Mouse (Mus musculus) stomach, embryonic 16.5 days (tissue): ENCODE measurements around the gene Unc93a2. TPM values are rescaled to one million over a fixed set of nuclear protein-coding genes. Genes with fewer than 3 reads are reported as not detected.
"Not testable (repeated sequence)": the region's sequence is repeated elsewhere in the genome, so short reads cannot be mapped to it uniquely, and the experiment has no call there.

Source experiments
- ATAC-seq: fragments of 200-750 bp; cut with Nextera tagmentation; 2 replicates; pipeline ENCODE4 v1.8.0; 2017; ENCODE audit warnings: moderate number of reproducible peaks, moderate TSS enrichment; ENCODE audit not compliant: insufficient read depth, low FRiP score
- H3K27ac ChIP-seq: fragments of 300-500 bp; sonication (generic); 2 replicates; pipeline ENCODE4 v1.5.1; 2014; ENCODE audit warnings: low read length
- H3K27me3 ChIP-seq: fragments of 300-500 bp; sonication (generic); 2 replicates; pipeline ENCODE4 v1.6.1; 2014; ENCODE audit warnings: low read length, control low read depth, mixed read lengths; ENCODE audit not compliant: control insufficient read depth, insufficient read depth
- H3K36me3 ChIP-seq: fragments of 300-500 bp; sonication (generic); 2 replicates; pipeline ENCODE4 v1.6.1; 2014; ENCODE audit warnings: low read length; ENCODE audit not compliant: control insufficient read depth, insufficient read depth
- H3K4me1 ChIP-seq: fragments of 300-500 bp; sonication (generic); 2 replicates; pipeline ENCODE4 v1.6.1; 2014; ENCODE audit warnings: low read length, control low read depth, mixed read lengths; ENCODE audit not compliant: control insufficient read depth, insufficient read depth
- H3K4me2 ChIP-seq: fragments of 300-500 bp; sonication (generic); 2 replicates; pipeline ENCODE4 v1.6.1; 2014; ENCODE audit warnings: low read depth, low read length, mixed read lengths
- H3K4me3 ChIP-seq: fragments of 300-500 bp; sonication (generic); replicated peaks from 2 replicates; pipeline ENCODE4 v1.5.1; 2014; ENCODE audit warnings: mild to moderate bottlenecking, low read length
- H3K9ac ChIP-seq: fragments of 300-500 bp; sonication (generic); 2 replicates; pipeline ENCODE4 v1.6.1; 2014; ENCODE audit warnings: low read length
- H3K9me3 ChIP-seq: fragments of 300-500 bp; sonication (generic); replicated peaks from 2 replicates; pipeline ENCODE4 v1.6.1; 2016; ENCODE audit warnings: low read length, control low read depth; ENCODE audit not compliant: control insufficient read depth
- WGBS: fragments of 180-500 bp; shearing (Covaris S2); extraction: QIAGEN DNeasy Blood & Tissue Kit; methylation state at CpG from one replicate; pipeline ENCODE4 v1.1.7; 2014; 5-methylcytosine and 5-hydroxymethylcytosine counted together
- polyA plus RNA-seq: library from polyadenylated mRNA; unstranded; fragments of >200 nt; fragmentation: Nextera tagmentation; extraction: Ambion mirVana; gene quantifications from 2 replicates; pipeline ENCODE4 v1.2.1, GENCODE M21; 2015

Gene Unc93a2
- polyA plus RNA-seq, 1 experiment from 2014 or later: not detected

GRCm38 (mm10) chr17:7377907-7378306 lies 7.4 kb downstream of the Unc93a2 start:
- H3K4me2 ChIP-seq, H3K4me1 ChIP-seq, H3K27ac ChIP-seq, H3K4me3 ChIP-seq, H3K27me3 ChIP-seq, H3K9ac ChIP-seq, H3K9me3 ChIP-seq, H3K36me3 ChIP-seq, ATAC-seq: not testable (repeated sequence)
- 29% methylated on average over 2 of the region's 3 CpGs for WGBS

GRCm38 (mm10) chr17:7376951-7377700 lies 8.1 kb downstream of the Unc93a2 start:
- not testable (repeated sequence) for H3K9me3 ChIP-seq, H3K4me1 ChIP-seq, H3K27ac ChIP-seq, H3K9ac ChIP-seq, H3K36me3 ChIP-seq, H3K4me2 ChIP-seq, H3K4me3 ChIP-seq, H3K27me3 ChIP-seq
- WGBS: 100% methylated on average over 1 of the region's 3 CpGs
- ATAC-seq: peak; percentile 49

- ATAC-seq, H3K36me3 ChIP-seq, H3K27ac ChIP-seq, H3K4me2 ChIP-seq, H3K27me3 ChIP-seq, H3K9ac ChIP-seq, H3K4me3 ChIP-seq, H3K4me1 ChIP-seq, H3K9me3 ChIP-seq: not testable (repeated sequence)
- WGBS: 92% methylated on average over 3 of the region's 5 CpGs
Measured at GRCm38 (mm10) chr17:7371879-7372278, 13.4 kb downstream of the Unc93a2 start, which contains the start of gene Gm49630. Gene Gm49630 (minus strand): TSS chr17:7371979.

DNA sequence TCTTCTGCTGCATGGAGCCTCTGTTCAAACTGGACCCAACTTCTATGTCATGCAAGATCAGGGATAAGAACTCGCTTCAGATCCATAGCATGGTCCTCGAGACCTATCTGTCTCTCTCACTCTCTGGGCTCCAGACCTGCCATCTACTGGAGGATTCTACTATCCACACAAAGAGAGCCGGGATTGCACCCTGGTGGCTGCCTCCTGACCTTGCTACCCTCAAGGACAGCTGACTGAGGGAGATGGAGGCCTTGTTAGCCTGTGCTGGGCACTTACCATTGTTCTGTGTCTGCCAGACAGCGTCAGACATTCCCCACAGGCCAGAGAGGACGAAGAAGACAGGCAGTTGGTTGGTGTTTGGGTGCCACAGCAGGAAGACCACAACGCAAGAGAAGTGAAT lies 15.9 kb downstream of the Unc93a2 start:
- not testable (repeated sequence) for H3K27me3 ChIP-seq, H3K4me2 ChIP-seq
- WGBS: 66% methylated on average over 4 of the region's 6 CpGs

DNA sequence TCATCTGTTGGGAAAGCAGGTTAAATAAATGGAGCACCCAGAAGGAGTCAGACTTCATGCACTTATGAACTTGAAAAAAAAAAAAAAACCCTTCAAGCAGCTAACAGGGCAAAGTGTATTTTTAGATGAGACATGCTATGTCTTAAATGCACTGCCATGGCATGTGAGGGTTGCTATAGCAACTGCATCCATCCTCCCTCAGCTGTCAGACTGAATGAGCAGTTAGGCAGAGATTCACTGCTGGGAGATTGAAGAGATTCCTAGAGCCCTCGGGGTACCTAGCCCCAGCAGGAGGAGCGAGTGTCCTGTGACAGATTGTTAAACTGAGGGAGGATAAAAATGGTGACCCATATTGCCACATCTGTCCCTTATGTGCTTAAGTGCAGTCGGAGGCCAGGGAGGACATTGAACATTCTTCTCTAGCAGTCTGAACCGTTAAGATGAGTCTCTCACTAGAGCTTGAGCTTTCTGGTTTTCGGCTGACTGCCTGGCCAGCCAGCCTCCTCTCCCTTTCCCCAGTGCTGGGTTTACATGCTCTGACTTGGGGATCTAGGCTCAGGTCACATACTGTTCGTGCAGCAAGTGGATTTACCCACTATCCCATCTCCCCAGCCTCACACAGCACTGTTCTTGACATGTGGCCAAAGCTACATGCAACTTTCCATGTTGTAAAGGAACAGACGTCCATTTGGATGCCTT lies 18.4 kb downstream of the Unc93a2 start:
- H3K9me3 ChIP-seq, H3K27me3 ChIP-seq, H3K27ac ChIP-seq, H3K4me1 ChIP-seq, ATAC-seq, H3K36me3 ChIP-seq, H3K9ac ChIP-seq, H3K4me2 ChIP-seq, H3K4me3 ChIP-seq: not testable (repeated sequence)
- 29% methylated on average over 3 of the region's 7 CpGs for WGBS

More for the DNA sequence above, 15.9 kb downstream of the Unc93a2 start:
- H3K27ac ChIP-seq, H3K9ac ChIP-seq, H3K36me3 ChIP-seq, H3K4me3 ChIP-seq, H3K4me1 ChIP-seq, H3K9me3 ChIP-seq, ATAC-seq: not testable (repeated sequence)

GRCm38 (mm10) chr17:7366265-7366664 lies 19.0 kb downstream of the Unc93a2 start:
- H3K9ac ChIP-seq, H3K4me3 ChIP-seq, H3K27me3 ChIP-seq, H3K9me3 ChIP-seq, ATAC-seq, H3K36me3 ChIP-seq, H3K4me1 ChIP-seq, H3K4me2 ChIP-seq, H3K27ac ChIP-seq: not testable (repeated sequence)
- WGBS: no CpG with 5 or more reads among the region's 1 CpGs

DNA sequence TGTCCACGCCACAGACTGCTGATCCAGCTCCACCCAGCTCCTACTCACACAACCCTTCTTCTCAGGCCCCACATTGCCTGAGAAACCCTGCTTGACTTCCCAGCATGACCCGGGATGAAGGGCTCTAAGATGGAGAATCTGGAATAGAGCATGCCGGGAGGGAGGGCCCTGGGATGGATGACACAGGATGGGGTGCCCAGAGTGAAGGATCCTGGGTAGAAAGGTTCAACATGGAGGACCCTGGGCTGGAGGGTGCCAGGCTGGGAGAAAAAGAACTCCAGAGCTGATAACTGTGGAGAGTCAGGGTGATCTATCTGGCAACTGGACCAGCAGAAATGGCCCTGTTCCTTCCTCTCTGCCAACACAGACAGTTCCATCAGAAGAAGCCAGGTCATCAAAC lies 19.6 kb downstream of the Unc93a2 start:
- H3K4me2 ChIP-seq: not testable (repeated sequence)
- whole genome bisulfite sequencing: no CpG with 5 or more reads among the region's 3 CpGs

DNA sequence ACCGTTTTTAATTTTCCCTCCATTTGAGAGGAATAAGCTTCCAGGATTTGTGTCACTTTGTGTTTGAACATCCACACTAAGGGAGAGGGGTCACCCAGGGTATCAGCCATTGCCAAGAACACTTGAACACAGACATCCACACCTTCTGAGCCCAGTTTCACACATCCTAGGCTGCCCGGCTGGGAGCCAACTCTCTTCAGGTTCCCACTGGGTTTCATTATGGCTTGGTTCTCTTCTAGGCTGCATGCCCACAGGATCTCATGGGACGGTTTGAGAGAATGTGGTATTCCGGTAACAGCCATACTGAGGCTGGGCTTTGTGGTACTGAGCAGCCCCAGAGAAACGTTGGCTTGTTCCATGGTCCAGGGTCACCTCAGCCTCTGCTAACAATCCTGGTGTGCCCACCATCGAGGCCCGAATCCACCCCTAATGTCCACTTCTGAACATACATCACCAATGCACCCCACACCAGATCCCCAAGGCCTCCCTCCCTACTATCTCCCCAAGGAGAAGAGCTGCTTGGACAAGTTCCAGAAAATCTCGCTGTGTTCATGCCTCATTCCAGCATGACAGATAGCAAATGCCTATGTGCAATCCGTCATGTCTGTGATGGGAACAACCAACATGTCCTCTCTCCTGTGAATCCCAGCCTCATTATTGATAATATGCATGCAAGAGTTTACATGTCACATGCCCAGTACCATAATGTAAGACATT lies 24.4 kb downstream of the Unc93a2 start:
- not testable (repeated sequence) for H3K4me1 ChIP-seq, H3K4me2 ChIP-seq, H3K27me3 ChIP-seq, H3K4me3 ChIP-seq, H3K27ac ChIP-seq, ATAC-seq, H3K36me3 ChIP-seq, H3K9ac ChIP-seq, H3K9me3 ChIP-seq
- 79% methylated on average over 9 of the region's 9 CpGs for WGBS

More for the DNA sequence above, 19.6 kb downstream of the Unc93a2 start:
- not testable (repeated sequence) for H3K4me3 ChIP-seq, ATAC-seq, H3K4me1 ChIP-seq, H3K9ac ChIP-seq, H3K36me3 ChIP-seq, H3K27me3 ChIP-seq, H3K27ac ChIP-seq, H3K9me3 ChIP-seq

- not testable (repeated sequence) for H3K4me2 ChIP-seq, H3K4me3 ChIP-seq, H3K27me3 ChIP-seq, H3K9me3 ChIP-seq, H3K36me3 ChIP-seq, ATAC-seq, H3K27ac ChIP-seq, H3K9ac ChIP-seq, H3K4me1 ChIP-seq
- WGBS: 68% methylated on average over 4 of the region's 4 CpGs
Measured at GRCm38 (mm10) chr17:7359806-7360205, 25.5 kb downstream of the Unc93a2 start.
